Mouse (Mus musculus): ENCODE measurements at regions not wholly inside any gene's neighbourhood (a gene's known extent, or its start where the extent isn't known, plus 50 kb on each side); places are given as distances from the start of the nearest gene placed in this dataset.

- no peak for DNase-seq (ENCODE audit: low spot score)
These were observed 140.3 kb downstream of the Bod1 start for GRCm38 (mm10) chr11:31531416-31531815.

- DNase-seq (ENCODE audit: low spot score) = peak; percentile 16
These were observed 140.8 kb downstream of the Bod1 start for GRCm38 (mm10) chr11:31530851-31531250.

DNA sequence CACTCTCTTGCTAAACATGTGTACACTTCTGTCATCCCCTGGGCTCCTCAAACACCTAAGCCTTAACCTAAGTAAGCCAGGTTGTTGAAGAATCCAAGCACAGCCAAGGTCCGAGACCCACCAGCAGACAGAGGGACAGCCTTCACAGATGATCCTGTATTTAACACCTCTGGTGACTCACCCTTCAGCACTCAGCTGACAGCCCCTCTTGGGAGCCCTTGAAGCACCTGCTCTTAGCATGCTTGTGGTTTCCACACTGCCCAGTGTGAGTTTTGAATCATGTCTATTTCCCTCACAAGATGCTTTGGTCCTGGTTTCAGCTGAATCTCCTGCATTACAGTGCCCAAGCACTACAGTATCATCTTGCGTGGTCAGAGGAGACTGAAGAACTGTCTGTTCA is 142.0 kb downstream of the Bod1 start:
- DNase-seq (ENCODE audit: low spot score) = no peak

GRCm38 (mm10) chr11:31524708-31525107 is 147.0 kb downstream of the Bod1 start:
- no peak for DNase-seq (ENCODE audit: low spot score)

DNA sequence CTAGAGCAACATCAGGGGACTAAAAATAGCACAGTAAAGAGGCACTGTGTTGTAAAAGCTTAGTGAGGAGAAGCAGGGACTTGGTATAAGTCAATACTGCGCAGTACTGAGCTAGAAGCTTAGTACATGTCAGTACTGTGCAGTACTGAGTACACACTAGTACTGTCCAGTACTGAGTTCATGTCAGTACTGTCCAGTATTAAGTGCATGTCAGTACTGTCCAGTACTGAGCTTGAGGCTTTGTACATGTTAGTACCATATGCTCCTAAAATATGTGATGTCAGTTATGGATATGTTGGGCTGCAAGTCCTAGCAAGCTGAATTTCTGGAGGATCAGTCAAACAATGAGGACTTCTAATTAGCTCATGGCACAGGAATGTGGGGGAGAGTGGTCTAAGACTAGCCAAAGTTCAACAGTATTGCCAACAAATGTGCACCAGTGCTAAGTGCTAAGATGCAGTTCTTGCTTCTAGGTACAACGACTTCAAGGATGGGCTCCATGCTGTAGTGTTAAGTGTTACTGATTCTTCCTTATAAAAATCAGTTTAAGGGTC is 147.5 kb downstream of the Bod1 start:
- DNase-seq (ENCODE audit: low spot score) = no peak

- no peak for DNase-seq (ENCODE audit: low spot score)
These were observed 149.6 kb downstream of the Bod1 start for GRCm38 (mm10) chr11:31522127-31522526.

DNA sequence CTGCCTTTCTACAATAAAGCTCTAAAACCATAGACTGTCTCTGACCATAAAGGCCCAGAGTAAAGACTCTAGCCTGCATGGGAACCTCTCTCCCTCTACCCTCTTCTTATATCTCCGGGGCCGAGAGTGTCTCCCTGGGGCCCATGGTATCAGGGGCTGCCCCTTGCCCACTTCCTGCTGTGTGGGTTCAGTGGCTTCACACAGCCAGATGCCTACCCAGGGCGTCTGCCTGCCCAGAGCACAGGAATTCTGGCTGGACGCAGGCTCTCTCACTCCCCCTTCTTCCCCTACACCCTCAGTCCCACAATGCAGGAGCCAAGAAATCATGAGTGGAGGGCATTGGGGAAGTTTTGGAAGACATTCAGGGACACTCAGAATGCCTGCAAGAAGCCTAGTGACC is 150.8 kb downstream of the Bod1 start:
- no peak for DNase-seq (ENCODE audit: low spot score)

DNA sequence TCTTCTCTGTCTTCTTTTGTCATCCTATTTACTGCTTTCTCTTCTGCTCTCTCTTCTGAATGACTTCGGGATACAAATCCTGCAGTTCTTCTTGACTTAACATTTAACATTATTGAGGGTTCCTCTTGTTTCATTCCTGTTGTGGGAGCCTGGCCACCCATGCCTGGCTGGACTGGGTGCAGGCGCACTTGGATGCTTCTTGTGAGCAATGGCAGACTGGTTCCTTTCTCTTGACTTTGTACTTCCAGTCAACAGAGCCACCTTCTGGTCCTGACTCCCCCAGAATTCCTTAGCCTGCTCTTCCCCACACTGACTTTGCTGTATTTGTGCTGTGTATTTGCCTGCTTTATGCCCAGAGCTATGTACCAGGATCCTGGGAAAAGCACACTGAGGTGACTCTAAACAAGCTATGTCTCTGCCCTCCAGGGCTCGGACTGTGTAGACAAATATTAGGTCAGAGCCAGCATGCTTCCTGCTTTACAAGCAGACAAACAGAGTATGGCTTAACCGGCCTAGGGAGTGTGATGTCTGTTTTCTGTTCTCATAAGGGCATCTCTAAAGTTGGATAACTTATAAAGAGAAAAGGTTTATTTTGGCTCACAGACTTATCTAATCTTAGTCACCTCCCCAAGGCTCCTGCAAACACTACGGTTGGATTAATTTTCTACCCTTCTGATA is 133.5 kb upstream of the Stc2 start:
- no peak for DNase-seq (ENCODE audit: low spot score)

GRCm38 (mm10) chr11:31485429-31485828 is 115.6 kb upstream of the Stc2 start:
- no peak for DNase-seq (ENCODE audit: low spot score)

DNA sequence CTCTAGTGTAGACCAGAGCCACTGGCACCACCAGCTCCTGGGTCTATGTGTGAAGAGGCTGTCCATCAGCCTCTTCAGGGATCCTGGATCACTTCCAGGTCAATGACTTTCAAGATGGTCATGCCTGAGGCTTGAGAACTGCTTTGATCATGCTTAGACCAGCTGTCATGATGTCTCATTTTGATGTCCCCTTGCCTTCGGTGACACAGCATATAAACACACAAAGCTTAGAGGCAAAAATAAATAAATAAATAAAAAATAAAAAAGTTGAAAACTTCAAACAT is 111.1 kb upstream of the Stc2 start:
- DNase-seq (ENCODE audit: low spot score) = no peak

DNA sequence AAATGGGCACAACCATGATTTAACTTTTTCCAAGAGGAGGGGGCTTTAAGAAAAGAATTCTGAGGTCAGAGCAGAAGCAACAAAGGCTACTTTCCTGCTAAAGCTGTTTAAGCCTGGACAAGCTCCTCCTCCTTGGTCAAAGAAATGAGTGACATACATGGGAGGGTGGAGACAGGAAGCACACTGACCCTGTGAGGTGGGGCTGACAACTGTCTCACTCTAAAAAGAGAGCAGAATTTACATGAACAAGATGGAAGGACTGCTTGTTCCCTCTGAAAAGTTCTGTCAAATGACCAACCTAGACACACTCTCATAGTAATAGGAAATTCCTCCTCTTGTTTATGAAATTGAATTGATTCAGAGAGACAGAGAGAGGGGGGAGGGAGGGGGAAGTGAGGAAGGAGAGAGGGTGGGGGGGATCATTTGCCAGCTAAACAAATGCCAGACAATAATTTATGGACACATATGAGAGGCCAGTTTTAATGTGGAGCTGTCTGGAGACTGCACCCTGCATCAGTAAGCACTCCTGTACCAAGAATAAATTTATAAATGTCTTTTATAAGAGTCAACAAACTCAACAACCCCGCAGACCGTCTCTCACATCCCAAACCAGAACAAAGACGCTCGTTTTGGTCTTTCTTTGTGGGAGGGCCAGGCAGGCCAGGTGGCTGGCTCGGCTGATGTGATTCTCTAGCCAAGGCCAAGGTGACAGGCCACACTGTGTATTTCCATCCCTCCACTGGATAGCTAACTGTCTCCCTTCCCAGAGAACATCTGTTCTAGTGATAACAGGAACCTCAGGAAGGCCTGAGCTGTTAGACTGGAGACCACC is 110.6 kb upstream of the Stc2 start:
- no peak for DNase-seq (ENCODE audit: low spot score)

DNA sequence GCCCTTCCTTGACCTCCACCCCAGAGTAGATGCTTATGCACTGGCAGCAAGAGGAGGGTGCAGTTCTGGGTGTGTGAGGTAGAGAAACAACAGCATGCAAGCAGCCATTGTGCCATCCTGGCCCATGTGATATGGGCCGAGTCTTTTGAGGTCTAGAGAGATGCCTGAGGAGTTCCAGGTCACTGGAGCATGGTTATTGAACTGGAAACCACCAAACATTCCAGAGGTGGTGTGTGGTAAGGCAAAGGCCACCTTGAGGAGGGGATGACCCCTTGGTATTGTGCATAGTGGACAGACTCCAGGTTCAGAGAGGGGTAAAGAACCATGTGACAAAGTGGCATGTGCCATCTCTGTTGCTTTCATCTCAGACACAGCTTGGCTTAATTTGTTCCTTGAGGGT is 107.9 kb upstream of the Stc2 start:
- no peak for DNase-seq (ENCODE audit: low spot score)

- no peak for DNase-seq (ENCODE audit: low spot score)
These were observed 107.2 kb upstream of the Stc2 start for GRCm38 (mm10) chr11:31477104-31477503.

DNA sequence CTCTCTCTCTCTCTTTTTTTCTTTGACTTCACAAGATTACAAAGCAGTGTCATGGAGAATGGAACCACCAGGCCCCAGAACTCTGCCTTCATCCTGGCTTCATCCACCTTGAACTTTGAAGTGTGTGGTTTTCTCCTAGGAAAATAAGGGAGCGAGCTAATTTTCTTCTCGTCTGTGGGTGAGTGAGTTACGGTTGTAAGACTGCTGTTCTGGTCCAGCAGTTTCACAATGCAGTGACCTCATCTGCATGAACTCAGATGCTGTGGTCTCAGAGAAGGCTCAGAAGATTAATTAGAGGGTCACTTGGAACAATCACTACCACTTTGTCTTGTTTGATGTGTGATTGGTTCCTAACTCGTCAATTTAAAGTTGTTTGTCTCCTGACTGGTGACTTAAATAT is 103.1 kb upstream of the Stc2 start:
- DNase-seq (ENCODE audit: low spot score) = no peak

- DNase-seq (ENCODE audit: low spot score) = no peak
These were observed 101.0 kb upstream of the Stc2 start for GRCm38 (mm10) chr11:31470681-31471414.

DNA sequence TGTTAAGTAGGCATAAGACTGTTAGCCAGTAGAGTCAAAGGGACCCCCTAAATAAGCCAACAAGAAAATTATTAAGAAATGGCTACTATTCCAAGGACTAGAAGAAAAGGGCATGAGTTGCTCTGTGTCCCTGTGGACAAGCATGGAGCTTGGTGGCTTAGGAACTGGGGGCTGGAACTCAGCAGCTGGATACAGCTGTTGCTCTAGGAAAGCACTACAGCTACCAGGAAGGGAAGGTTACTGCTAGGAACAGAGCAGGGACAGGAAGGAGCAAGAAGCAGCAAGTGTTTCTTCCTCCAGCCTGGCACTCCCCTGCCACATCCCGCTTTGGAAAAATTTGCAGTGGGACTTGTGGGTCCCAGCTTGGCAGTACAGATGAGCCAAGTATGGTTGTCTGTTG is 95.0 kb upstream of the Stc2 start:
- no peak for DNase-seq (ENCODE audit: low spot score)

DNA sequence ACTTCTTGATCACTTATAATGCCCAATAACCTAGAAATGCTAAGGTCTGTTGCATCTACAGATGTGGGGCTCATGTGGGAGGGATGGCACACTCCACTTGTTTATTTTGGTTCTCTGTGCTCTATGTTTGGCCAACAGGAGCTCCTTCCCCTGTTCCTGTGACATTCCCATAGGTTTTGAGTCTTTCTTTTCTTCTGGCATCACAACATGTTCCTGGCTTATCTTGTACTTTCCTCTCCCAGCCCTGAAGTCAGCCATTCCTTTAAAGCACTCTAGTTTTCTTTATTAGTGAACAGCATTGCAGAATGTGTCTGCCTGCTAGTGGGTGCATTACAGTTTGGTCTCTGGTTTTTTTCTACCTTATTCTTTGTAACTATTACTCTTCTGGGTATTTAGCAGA is 92.6 kb upstream of the Stc2 start:
- DNase-seq (ENCODE audit: low spot score) = no peak

GRCm38 (mm10) chr11:31461824-31462223 is 92.0 kb upstream of the Stc2 start:
- DNase-seq (ENCODE audit: low spot score) = no peak

DNA sequence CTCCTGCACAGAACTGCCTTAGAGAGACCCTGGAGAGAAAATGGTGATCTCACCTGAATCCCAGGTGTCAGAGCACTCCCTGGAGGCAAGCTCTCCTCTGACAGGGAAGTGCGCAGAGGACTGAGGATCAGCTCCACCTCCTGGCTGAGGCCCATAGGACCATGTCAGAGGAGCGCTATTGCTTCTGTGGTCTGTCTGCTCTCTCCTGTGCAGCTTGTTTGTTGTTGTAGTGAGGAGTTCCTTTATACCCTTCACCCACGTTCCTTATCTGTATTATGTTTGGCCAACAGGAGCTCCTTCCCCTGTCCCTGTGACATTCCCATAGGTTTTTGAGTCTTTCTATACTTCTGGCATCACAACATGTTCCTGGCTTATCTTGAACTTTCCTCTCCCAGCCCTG is 91.5 kb upstream of the Stc2 start:
- DNase-seq (ENCODE audit: low spot score) = no peak

- no peak for DNase-seq (ENCODE audit: low spot score)
These were observed 57.5 kb upstream of the Stc2 start for GRCm38 (mm10) chr11:31427374-31427773.
